Mouse (Mus musculus): ENCODE measurements around the gene Ddhd1.

GRCm38 (mm10) chr14:45629938-45630337 lies 28.0 kb downstream of the Ddhd1 start:
- TF ChIP-seq MAX (IDR thresholded peaks at IDR 0.05; ENCODE audit: low read length) (no peak), TBP (conservative IDR thresholded peaks at IDR 0.05; ENCODE audit: low read depth, low read length) (no peak), POLR2AphosphoS2 (IDR thresholded peaks at IDR 0.05; ENCODE audit: low read depth, low read length) (no peak), TCF12 (IDR thresholded peaks at IDR 0.05; ENCODE audit: low read depth, low read length) (no peak), POLR2A (IDR thresholded peaks at IDR 0.05; ENCODE audit: low read depth, low read length) (no peak), RAD21 (IDR thresholded peaks at IDR 0.05; ENCODE audit: low read depth, low read length) (no peak)

Data from CH12.LX (cell line).